9 mouse cellular contexts compared by ENCODE assay signal in genomic region chr2:25210686-25211085, GRCm38 (mm10). TPM values are rescaled to one million over a fixed set of nuclear protein-coding genes. Genes with fewer than 3 reads are reported as not detected.
A peak's percentile ranks its signal among the peaks of the same experiment; 100 is the strongest.
DNase-seq lines count a peak whose midpoint lies in the region; ATAC-seq and TF ChIP-seq lines count a peak whose summit lies in the region.
"Had no signal": no experiment of that assay in that cellular context is flagged by ENCODE, and none has a peak within 500 bp of the region (broad histone marks: within the 10 kb centered on the region; RNA-seq: fewer than 3 reads in every experiment).

No protein-coding gene starts in this region.

- under 1% methylated on average over 24 of the region's 24 CpGs for WGBS in heart, embryonic 12.5 days
- WGBS in hindbrain, embryonic 11.5 days = under 1% methylated on average over 24 of the region's 24 CpGs

- peaks cover 10% of the 10 kb centered on the region for H3K4me1 ChIP-seq in heart, embryonic 12.5 days (replicated peaks)
- peaks cover 63% of the 10 kb centered on the region for H3K4me1 ChIP-seq in G1E (ENCODE audit: insufficient read depth, low read depth, low read length)
- H3K4me1 ChIP-seq in hindbrain, embryonic 11.5 days (replicated peaks; ENCODE audit: control insufficient read depth, insufficient read depth, low read length) = peaks cover 6% of the 10 kb centered on the region; the same call in 1 of the 2 replicates

- peaks cover 20% of the 10 kb centered on the region for H3K27me3 ChIP-seq in heart, embryonic 12.5 days (replicated peaks)
- H3K27me3 ChIP-seq in G1E (ENCODE audit: insufficient read depth, low read length) = peaks cover 9% of the 10 kb centered on the region
- H3K27me3 ChIP-seq in hindbrain, embryonic 11.5 days (ENCODE audit: control insufficient read depth, insufficient read depth, low read length) = no peaks in the 10 kb centered on the region

- H3K4me3 ChIP-seq in heart, embryonic 12.5 days = peak overlapping the region; percentile 79
- peak overlapping the region; percentile 90 for H3K4me3 ChIP-seq in G1E (ENCODE audit: low read depth, low read length)
- peak overlapping the region; percentile 90 for H3K4me3 ChIP-seq in hindbrain, embryonic 11.5 days (ENCODE audit: low read depth, low read length)

- H3K36me3 ChIP-seq in heart, embryonic 12.5 days = peaks cover 30% of the 10 kb centered on the region
- peaks cover 47% of the 10 kb centered on the region for H3K36me3 ChIP-seq in G1E (replicated peaks)
- 0 out of 2 replicates have a peak, but pooled peaks cover 2% of the 10 kb centered on the region for H3K36me3 ChIP-seq in hindbrain, embryonic 11.5 days (ENCODE audit: control insufficient read depth, insufficient read depth, low read length)

- intact Hi-C loops in heart, postnatal 36 days (cut with DNase I) = no loop called here

- DNase-seq in heart, postnatal 36 days = no peak
- no peak for DNase-seq in G1E (ENCODE audit: low spot score)
- DNase-seq in hindbrain, embryonic 11.5 days (ENCODE audit: low spot score) = no peak
- no peak for DNase-seq in cerebellum, adult 11 months
- DNase-seq in thymus, postnatal 36 days = no peak
- no peak for DNase-seq in embryo, embryonic 10 days (ENCODE audit: low spot score)

- no peak for TF ChIP-seq CTCF in G1E (IDR thresholded peaks at IDR 0.05; ENCODE audit: low read depth, low read length)

- H3K4me2 ChIP-seq in heart, embryonic 12.5 days = peak overlapping the region; percentile 86
- H3K4me2 ChIP-seq in hindbrain, embryonic 11.5 days (replicated peaks; ENCODE audit: low read depth, low read length) = peak overlapping the region; percentile 70

- peak overlapping the region; percentile 88 for H3K9ac ChIP-seq in heart, embryonic 12.5 days
- peak overlapping the region; percentile 95 for H3K9ac ChIP-seq in hindbrain, embryonic 11.5 days (ENCODE audit: low read depth, low read length)

- H3K27ac ChIP-seq in heart, embryonic 12.5 days (ENCODE audit: poor library complexity, severe bottlenecking) = peak overlapping the region; percentile 83
- peak overlapping the region; percentile 87; the same call in 1 of the 2 replicates for H3K27ac ChIP-seq in hindbrain, embryonic 11.5 days (ENCODE audit: low read depth, low read length)

- no peaks in the 10 kb centered on the region for H3K9me3 ChIP-seq in heart, embryonic 12.5 days (replicated peaks)
- H3K9me3 ChIP-seq in G1E (replicated peaks) = no peaks in the 10 kb centered on the region
- H3K9me3 ChIP-seq in hindbrain, embryonic 11.5 days (ENCODE audit: control insufficient read depth, low read length) = no peaks in the 10 kb centered on the region

- peak; percentile 16; the same call in 1 of the 2 replicates for ATAC-seq in heart, embryonic 12.5 days (ENCODE audit: insufficient number of reproducible peaks, low FRiP score)
- ATAC-seq in G1E (ENCODE audit: extremely low read depth, insufficient number of reproducible peaks, low FRiP score, poor library complexity, severe bottlenecking) = no peak
- ATAC-seq in hindbrain, embryonic 11.5 days (ENCODE audit: low FRiP score) = peak; percentile 55; the same call in 1 of the 2 replicates
- peak; percentile 10; the same call in 1 of the 2 replicates for ATAC-seq in megakaryocyte progenitor cell, adult 5-6 weeks (replicated peaks; ENCODE audit: poor library complexity)

RNA-seq across cellular contexts. Expression of gene Nelfb, which starts 0.6 kb away (rescaled TPM):
- 73.3 and 74.4 TPM in 2 replicates for polyA plus RNA-seq in heart, embryonic 12.5 days (2016; fragmentation: Nextera tagmentation; extraction: Ambion mirVana)
- total RNA-seq in heart, postnatal 36 days (2021) = 10 to 100 TPM; 38.7 to 39.9 TPM
- 30.6 and 80.7 TPM in 2 replicates for total RNA-seq in G1E (2014; fragmentation: Nextera tagmentation)
- 54.6 and 60.9 TPM in 2 replicates for total RNA-seq in G1E (2017)
- polyA plus RNA-seq in G1E (2012) = 26.9 and 27.0 TPM in 2 replicates
- 89.6 and 93.7 TPM in 2 replicates for polyA plus RNA-seq in hindbrain, embryonic 11.5 days (2014; fragmentation: Nextera tagmentation; extraction: Ambion mirVana)
- total RNA-seq in megakaryocyte progenitor cell, adult 5-6 weeks (2015) = 23.7 and 28.9 TPM in 2 replicates
- 35.8 and 38.7 TPM in 2 replicates for total RNA-seq in megakaryocyte progenitor cell, adult 5-6 weeks (2017)

RNA-seq across cellular contexts. Expression of gene Stpg3, which starts 3.8 kb away (rescaled TPM):
- not detected in 2 replicates for polyA plus RNA-seq in heart, embryonic 12.5 days (2016; fragmentation: Nextera tagmentation; extraction: Ambion mirVana)
- total RNA-seq in heart, postnatal 36 days (2021) = not detected
- total RNA-seq in G1E (2014; fragmentation: Nextera tagmentation) = not detected in 2 replicates
- total RNA-seq in G1E (2017) = not detected in 2 replicates
- not detected in 2 replicates for polyA plus RNA-seq in G1E (2012)
- polyA plus RNA-seq in hindbrain, embryonic 11.5 days (2014; fragmentation: Nextera tagmentation; extraction: Ambion mirVana) = not detected in 2 replicates
- total RNA-seq in megakaryocyte progenitor cell, adult 5-6 weeks (2015) = 0.30 TPM in 1 of 2 replicates, not detected in the other
- 0.54 TPM in 1 of 2 replicates, not detected in the other for total RNA-seq in megakaryocyte progenitor cell, adult 5-6 weeks (2017)
- total RNA-seq: heart, adult 18-20 months had no signal

RNA-seq across cellular contexts. Expression of gene Fam166a, which starts 7.9 kb away (rescaled TPM):
- polyA plus RNA-seq in heart, embryonic 12.5 days (2016; fragmentation: Nextera tagmentation; extraction: Ambion mirVana) = not detected in 2 replicates
- not detected for total RNA-seq in heart, postnatal 36 days (2021)
- total RNA-seq in G1E (2014; fragmentation: Nextera tagmentation) (not detected in 2 replicates), G1E (2017) (not detected in 2 replicates)
- 0.20 TPM in 1 of 2 replicates, not detected in the other for polyA plus RNA-seq in G1E (2012)
- polyA plus RNA-seq in hindbrain, embryonic 11.5 days (2014; fragmentation: Nextera tagmentation; extraction: Ambion mirVana) = not detected in 2 replicates
- not detected in 2 replicates for total RNA-seq in megakaryocyte progenitor cell, adult 5-6 weeks (2015)
- not detected in 2 replicates for total RNA-seq in megakaryocyte progenitor cell, adult 5-6 weeks (2017)
- total RNA-seq: heart, adult 18-20 months had no signal

RNA-seq across cellular contexts. Expression of gene Tubb4b, which starts 13.8 kb away (rescaled TPM):
- polyA plus RNA-seq in heart, embryonic 12.5 days (2016; fragmentation: Nextera tagmentation; extraction: Ambion mirVana) = 388 and 392 TPM in 2 replicates
- total RNA-seq in heart, postnatal 36 days (2021) = 100 to 1,000 TPM; 240 to 254 TPM
- total RNA-seq in G1E (2014; fragmentation: Nextera tagmentation) (367 and 427 TPM in 2 replicates), G1E (2017) (799 and 1,022 TPM in 2 replicates)
- polyA plus RNA-seq in G1E (2012) = 414 and 639 TPM in 2 replicates
- polyA plus RNA-seq in hindbrain, embryonic 11.5 days (2014; fragmentation: Nextera tagmentation; extraction: Ambion mirVana) = 519 and 526 TPM in 2 replicates
- total RNA-seq in megakaryocyte progenitor cell, adult 5-6 weeks (2015) = 435 and 440 TPM in 2 replicates
- 571 and 580 TPM in 2 replicates for total RNA-seq in megakaryocyte progenitor cell, adult 5-6 weeks (2017)

RNA-seq across cellular contexts. Expression of gene Tor4a, which starts 14.0 kb away (rescaled TPM):
- polyA plus RNA-seq in heart, embryonic 12.5 days (2016; fragmentation: Nextera tagmentation; extraction: Ambion mirVana) = 6.6 and 7.0 TPM in 2 replicates
- 1 to 10 TPM; 4.0 to 5.2 TPM for total RNA-seq in heart, postnatal 36 days (2021)
- total RNA-seq in G1E (2014; fragmentation: Nextera tagmentation) (13.3 and 17.2 TPM in 2 replicates), G1E (2017) (33.2 and 33.8 TPM in 2 replicates)
- 10.8 and 12.3 TPM in 2 replicates for polyA plus RNA-seq in G1E (2012)
- 0.94 and 2.4 TPM in 2 replicates for polyA plus RNA-seq in hindbrain, embryonic 11.5 days (2014; fragmentation: Nextera tagmentation; extraction: Ambion mirVana)
- 11.4 and 12.5 TPM in 2 replicates for total RNA-seq in megakaryocyte progenitor cell, adult 5-6 weeks (2015)
- total RNA-seq in megakaryocyte progenitor cell, adult 5-6 weeks (2017) = 16.1 and 17.6 TPM in 2 replicates
